Mouse (Mus musculus) heart, postnatal 0 days (tissue): ENCODE data around the gene Olfr815.
"Not testable (repeated sequence)": the region's sequence is repeated elsewhere in the genome, so short reads cannot be mapped to it uniquely, and the experiment has no call there.

Source experiments
- CTCF ChIP-seq: IDR thresholded peaks from 2 replicates; pipeline ENCODE4 v1.5.1; 2016; ENCODE audit warnings: antibody characterized with exemption, control low read depth, low read depth
- EP300 ChIP-seq: IDR thresholded peaks from 2 replicates; pipeline ENCODE4 v1.6.1; 2016; ENCODE audit warnings: antibody characterized with exemption, low read depth

DNA sequence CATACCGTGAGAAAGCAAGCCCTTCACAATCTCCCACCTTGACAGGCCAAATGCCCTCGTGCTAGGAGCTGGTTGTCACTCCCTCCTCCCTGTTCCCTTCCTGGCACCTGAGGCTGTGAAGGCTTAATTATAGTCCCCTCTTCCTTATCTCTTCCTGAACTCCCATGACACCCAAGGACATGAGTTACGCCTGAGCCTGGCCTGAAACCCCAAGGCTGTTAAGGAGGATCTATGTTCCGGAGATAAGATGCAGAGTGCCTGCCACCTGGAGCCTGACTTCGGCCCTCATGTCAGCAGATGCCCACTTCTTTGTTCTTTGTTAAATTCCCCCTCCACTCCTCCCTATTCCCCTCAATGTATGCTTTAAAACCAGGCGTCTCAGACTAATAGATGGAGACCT is 20.2 kb downstream of the Olfr815 start:
- not testable (repeated sequence) for TF ChIP-seq CTCF, EP300
